Mouse (Mus musculus): ENCODE measurements around the gene Zbtb32. TPM values are rescaled to one million over a fixed set of nuclear protein-coding genes. Genes with fewer than 3 reads are reported as not detected.

Gene Zbtb32
- total RNA-seq (2022) = not detected

- DNase-seq (ENCODE audit: low spot score) = no peak
Observed at GRCm38 (mm10) chr7:30598786-30599185, at the start of gene Zbtb32. Gene Zbtb32, minus strand, starts transcription at chr7:30598909.

DNA sequence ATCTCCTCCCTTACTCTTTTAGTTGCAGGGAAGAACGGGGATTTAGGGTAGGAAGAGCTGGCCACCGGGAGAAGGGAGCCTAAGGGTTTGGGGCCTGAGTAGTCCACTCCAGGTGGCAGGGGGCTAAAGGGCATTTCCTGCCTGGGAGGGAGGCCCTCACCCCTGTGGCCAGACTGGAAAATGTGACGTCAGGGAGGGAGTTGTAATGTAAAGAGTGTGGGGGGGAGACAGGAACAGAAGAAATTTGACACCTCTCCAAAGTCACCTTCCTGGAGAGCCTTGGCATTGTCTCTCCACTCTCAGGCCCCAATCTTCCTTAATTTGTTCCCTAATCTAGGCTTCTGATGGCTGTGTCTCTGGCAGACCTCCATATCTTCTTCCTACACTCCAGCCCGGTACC lies 40.4 kb upstream of the Zbtb32 start:
- no peak for DNase-seq (ENCODE audit: low spot score)

DNA sequence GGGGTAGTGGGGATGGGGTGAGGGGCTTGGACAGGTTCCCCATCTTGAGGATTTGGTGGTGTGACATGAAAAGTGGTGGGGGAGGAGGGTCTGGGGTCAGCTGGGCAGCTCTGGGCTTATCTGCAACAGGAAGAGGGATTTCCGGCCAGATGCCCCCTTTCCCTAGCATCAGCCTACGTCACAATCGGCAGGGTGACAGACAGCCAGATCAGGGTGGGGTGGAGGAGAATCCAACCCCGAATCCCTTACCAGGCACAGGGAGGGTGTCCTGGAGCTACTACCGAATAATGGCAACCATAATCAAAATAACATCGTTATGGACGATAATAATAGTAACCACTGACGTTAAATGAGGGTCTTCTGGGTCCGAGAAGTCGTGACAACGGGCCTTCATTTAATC lies 37.7 kb upstream of the Zbtb32 start:
- no peak for DNase-seq (ENCODE audit: low spot score)

- DNase-seq (ENCODE audit: low spot score) = no peak
Observed at GRCm38 (mm10) chr7:30635752-30636151, 37.0 kb upstream of the Zbtb32 start, which contains the start of gene Etv2. Gene Etv2, minus strand, starts transcription at chr7:30635852.

- DNase-seq (ENCODE audit: low spot score) = no peak
Observed at GRCm38 (mm10) chr7:30634621-30635020, 35.9 kb upstream of the Zbtb32 start.

DNA sequence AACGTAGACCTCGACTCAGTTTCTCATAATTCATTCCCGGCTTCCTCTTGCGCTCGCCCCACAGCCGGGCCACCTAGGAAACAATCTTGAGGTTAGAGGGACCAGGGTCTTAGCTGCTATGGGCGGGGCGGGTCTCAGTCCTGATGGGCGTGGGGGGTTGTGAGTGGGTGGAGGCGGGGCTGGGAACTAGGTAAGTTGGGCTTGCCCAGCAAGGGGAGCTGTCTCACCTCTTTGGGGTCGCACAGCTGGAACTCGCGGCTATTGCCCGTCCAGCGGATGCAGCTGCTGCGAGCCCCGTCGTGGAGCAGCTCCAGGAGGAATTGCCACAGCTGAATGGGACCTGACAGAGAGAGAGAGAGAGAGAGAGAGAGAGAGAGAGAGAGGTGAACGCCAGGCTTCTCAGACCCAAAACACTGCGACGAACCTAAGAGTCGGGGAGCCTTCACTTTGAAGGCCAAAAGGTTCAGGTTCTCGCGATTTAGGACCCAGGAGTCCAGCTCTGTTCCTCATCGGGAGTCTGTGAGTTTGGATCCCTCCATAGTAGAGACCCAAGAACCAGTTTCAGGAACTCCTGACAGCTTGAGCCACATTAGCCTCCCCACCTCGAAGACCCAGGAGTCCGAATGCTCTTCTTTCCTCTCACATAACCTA lies 35.2 kb upstream of the Zbtb32 start:
- no peak for DNase-seq (ENCODE audit: low spot score)

- DNase-seq (ENCODE audit: low spot score) = no peak
Observed at GRCm38 (mm10) chr7:30629013-30629412, 30.3 kb upstream of the Zbtb32 start.

DNA sequence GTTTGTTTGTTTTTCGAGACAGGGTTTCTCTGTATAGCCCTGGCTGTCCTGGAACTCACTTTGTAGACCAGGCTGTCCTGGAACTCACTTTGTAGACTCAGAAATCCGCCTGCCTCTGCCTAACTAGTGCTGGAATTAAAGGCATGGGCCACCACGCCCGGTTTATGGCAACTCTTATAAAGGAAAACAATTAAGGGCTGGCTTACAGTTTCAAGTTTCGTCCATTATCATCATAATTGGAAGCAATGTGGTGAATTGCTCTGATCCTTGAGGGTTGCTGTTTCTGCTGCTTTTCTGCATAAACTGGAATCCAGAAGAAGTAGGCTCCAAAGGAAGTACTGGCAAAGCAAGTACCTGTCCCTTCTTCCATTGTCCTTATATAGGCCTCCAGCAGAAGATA lies 27.9 kb upstream of the Zbtb32 start:
- no peak for DNase-seq (ENCODE audit: low spot score)

GRCm38 (mm10) chr7:30625530-30626384 lies 27.0 kb upstream of the Zbtb32 start, which contains the start of gene Cox6b1:
Gene Cox6b1, minus strand, starts transcription at chr7:30626151.
- peak; percentile 88 for DNase-seq (ENCODE audit: low spot score)

DNA sequence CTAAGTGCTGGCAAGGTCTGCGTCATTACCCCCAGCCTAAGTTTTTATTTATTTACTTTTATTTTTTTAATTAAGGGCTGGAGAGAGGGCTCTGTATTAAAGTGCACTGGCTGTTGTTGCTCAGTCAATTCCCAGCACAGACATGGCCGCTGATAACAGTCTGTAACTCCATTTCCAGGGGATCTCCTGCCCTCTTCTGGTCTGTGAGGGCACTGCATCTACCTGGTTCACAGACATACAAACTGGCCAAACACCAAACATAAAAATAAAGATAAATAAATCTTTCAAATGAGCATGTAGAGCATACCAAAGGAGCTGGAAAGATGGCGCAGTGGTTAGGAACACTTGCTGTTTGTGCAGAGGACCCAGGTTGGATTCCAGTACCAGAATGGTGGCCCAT lies 20.5 kb upstream of the Zbtb32 start:
- DNase-seq (ENCODE audit: low spot score) = no peak

DNA sequence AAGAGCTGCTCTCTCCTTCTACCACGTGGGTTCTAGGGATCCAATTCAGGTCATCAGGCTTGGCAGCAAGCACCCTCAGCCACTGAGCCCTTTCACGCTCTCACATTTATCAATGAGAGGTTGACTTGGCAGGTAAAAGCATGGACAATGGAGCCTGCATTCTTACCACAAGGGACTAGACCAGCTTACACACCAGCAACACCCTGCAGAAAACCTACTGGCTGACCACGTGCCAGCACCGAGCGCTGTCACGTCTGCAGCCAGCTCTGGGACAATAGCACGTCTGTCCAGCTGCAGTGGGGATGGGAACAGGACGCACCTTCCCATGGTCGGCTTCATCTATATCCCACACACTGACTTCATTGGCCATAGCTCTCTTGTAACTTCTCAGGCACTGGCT lies 19.9 kb upstream of the Zbtb32 start:
- DNase-seq (ENCODE audit: low spot score) = no peak

DNA sequence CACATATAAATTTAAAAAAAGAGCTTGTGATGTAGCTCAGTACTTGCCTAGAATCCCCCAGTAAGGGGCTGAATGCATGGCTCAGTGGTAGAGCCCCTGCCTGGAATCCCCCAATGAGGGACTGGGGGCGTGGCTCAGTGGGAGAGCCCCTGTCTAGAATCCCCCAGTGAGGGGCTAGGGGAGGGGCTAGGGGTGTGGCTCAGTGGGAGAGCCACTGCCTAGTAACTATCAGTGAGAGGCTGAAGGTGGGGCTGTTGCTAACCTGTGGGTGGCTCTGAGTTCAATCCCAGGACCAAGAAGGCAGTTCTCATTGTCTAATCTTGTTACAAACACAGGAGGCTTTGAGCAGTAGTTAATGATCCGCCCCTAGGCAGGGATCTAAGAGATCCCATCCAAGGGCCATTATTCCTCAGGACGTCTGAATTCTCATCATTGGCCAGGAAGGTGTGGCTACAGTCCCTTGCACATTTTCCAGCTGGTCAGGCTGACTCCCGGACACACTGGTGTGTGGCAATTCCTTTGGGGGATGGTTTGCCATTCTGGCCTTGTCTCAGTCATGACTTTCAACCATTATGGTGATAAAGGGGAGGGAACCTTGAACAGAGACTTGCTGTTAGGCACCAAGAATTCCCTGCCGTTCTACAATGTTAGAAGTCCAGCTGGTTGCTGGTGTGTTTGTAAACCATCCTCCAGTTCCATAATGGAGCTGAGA lies 16.5 kb upstream of the Zbtb32 start:
- no peak for DNase-seq (ENCODE audit: low spot score)

GRCm38 (mm10) chr7:30614454-30614853 lies 15.7 kb upstream of the Zbtb32 start:
- no peak for DNase-seq (ENCODE audit: low spot score)

GRCm38 (mm10) chr7:30613529-30614112 lies 14.9 kb upstream of the Zbtb32 start:
- DNase-seq (ENCODE audit: low spot score) = no peak

DNA sequence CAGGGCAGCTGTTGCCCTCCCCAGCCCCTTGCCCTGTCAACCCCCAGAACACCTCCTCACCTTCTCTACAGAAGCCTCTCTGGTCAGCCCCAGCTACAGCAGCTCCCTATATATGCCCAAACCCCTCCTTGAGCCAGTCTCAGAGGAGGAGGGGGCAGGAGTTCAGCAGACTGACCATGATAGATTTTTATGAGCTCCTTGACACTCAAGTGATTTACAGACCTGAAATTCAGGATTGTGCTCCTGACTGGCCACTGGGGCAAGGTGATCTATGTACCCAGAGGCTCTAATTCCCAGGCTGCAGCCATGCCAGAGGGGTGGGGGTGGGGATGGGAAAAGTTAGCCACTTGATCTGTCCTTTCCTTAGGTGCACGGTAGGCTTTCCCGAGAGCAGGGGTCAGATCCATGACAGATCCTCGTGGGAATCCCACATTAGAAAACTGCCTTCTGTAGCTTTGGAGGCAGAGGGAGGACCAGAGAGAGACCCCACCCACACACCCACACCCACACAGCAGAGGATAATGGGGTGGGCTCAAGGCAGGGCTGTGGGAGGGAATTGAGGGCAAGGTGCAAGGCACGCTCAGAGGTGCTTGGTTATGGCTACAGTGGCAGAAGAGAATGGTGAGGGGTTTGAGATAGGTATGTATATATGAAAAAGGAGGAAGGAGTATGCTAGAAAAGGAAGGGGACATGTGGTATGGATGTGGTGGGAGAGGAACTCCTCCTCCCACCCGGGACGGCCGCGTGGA lies 14.1 kb upstream of the Zbtb32 start, which contains the start of gene Upk1a:
Gene Upk1a, minus strand, starts transcription at position 194 of the 749 bp plus-strand sequence.
- no peak for DNase-seq (ENCODE audit: low spot score)

GRCm38 (mm10) chr7:30610043-30610442 lies 11.3 kb upstream of the Zbtb32 start:
- peak; percentile 50 for DNase-seq (ENCODE audit: low spot score)

- DNase-seq (ENCODE audit: low spot score) = no peak
Observed at GRCm38 (mm10) chr7:30608476-30608875, 9.8 kb upstream of the Zbtb32 start.

DNA sequence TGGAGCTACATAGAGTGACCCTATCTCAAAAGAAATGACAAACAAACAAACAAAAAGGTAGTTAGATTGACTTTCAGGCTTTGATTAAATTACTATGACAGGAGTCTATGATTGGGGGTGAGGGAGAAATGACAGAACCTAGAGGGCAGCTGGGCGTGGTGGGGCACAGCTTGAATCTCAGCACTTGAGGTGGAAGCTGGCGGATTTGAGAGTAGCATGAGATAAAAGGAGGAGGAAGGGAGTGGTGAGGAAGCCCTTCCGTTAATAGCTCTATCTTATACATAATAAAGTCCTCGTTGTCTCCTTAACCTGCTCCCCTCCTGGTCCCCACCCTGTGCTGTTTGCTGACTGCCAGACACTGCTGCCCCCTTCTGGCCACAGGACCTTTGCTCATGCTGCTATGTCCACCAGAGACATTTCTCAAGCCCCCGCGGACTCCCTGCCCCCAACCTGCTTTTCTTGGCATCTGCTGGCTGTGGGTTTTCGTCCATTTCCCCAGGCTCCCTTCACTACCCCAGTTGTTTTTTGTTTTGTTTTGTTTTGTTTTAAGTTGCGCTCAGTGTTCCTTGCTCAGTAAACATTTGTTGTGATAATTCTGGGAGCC lies 9.1 kb upstream of the Zbtb32 start:
- DNase-seq (ENCODE audit: low spot score) = no peak

DNA sequence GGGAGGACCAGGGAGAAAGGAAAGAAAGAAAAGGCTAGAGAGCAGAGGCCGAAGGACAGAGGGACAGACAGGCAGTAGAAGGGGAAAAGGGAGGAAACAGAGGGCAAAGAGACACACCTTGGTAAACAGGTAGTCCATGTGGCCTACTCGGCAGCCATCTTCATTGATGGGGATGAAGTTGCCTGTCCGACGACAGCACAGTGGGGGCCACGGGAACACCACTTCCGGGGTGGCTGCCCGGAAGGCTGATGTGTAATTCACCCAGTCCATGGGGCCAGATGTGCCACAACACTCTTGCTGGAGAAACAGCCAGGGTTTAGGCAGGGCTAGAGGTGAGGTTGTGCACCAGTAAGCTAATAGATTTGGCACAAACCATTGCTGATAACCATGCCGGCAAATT lies 6.2 kb upstream of the Zbtb32 start:
- no peak for DNase-seq (ENCODE audit: low spot score)

- DNase-seq (ENCODE audit: low spot score) = no peak
Observed at GRCm38 (mm10) chr7:30604424-30604823, 5.7 kb upstream of the Zbtb32 start.

DNA sequence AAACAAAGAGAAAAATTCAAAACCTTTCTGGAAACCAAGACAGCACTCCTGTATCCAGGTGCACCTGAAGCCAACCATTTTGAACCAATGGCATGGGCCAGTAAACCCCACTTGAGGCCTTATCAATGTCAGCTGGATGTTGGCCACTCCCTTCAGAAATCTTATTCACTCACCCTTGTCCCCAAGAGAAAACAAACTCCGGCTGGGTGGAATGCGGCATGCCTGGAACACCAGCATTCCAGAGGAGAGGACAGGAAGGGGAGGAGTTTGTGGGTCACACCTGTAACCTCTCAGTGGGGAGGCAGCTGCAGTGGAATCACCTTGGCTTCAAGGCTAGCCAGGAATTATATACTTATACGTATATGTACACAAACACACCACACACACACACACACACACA lies 3.9 kb upstream of the Zbtb32 start:
- no peak for DNase-seq (ENCODE audit: low spot score)

Data from heart, adult 8-10 months (tissue).